Mouse (Mus musculus) heart, postnatal 0 days (tissue): ENCODE measurements around the gene Ppp1r17. TPM values are rescaled to one million over a fixed set of nuclear protein-coding genes. Genes with fewer than 3 reads are reported as not detected.

Experiments used
- ATAC-seq: fragments of 200-750 bp; cut with Nextera tagmentation; 2 replicates; pipeline ENCODE4 v1.8.0; 2017; ENCODE audit warnings: low read depth, moderate number of reproducible peaks, moderate library complexity; ENCODE audit not compliant: insufficient read depth
- DNase-seq: peaks from one replicate; pipeline ENCODE4 v3.0.0-alpha.2; 2016; ENCODE audit warnings: low spot score
- H3K27ac ChIP-seq: fragments of 300-500 bp; sonication (generic); 2 replicates; pipeline ENCODE4 v1.5.1; 2014; ENCODE audit warnings: low read depth, mild to moderate bottlenecking
- H3K27me3 ChIP-seq: fragments of 300-500 bp; sonication (generic); 2 replicates; pipeline ENCODE4 v1.6.1; 2014; ENCODE audit warnings: low read length, mixed read lengths; ENCODE audit not compliant: control insufficient read depth, insufficient read depth
- H3K36me3 ChIP-seq: fragments of 300-500 bp; sonication (generic); replicated peaks from 2 replicates; pipeline ENCODE4 v1.6.1; 2014; ENCODE audit warnings: low read length, mixed read lengths; ENCODE audit not compliant: control insufficient read depth, insufficient read depth
- H3K4me1 ChIP-seq: fragments of 300-500 bp; sonication (generic); 2 replicates; pipeline ENCODE4 v1.6.1; 2014; ENCODE audit warnings: antibody characterized with exemption; ENCODE audit not compliant: control insufficient read depth, insufficient read depth
- H3K4me2 ChIP-seq: fragments of 300-500 bp; sonication (generic); 2 replicates; pipeline ENCODE4 v1.6.1; 2014; ENCODE audit warnings: low read depth, mild to moderate bottlenecking, low read length, moderate library complexity
- H3K4me3 ChIP-seq: fragments of 300-500 bp; sonication (generic); 2 replicates; pipeline ENCODE4 v1.5.1; 2014; ENCODE audit warnings: low read depth, low read length
- H3K9ac ChIP-seq: fragments of 300-500 bp; sonication (generic); replicated peaks from 2 replicates; pipeline ENCODE4 v1.6.1; 2014; ENCODE audit warnings: low read depth, low read length, mixed read lengths
- H3K9me3 ChIP-seq: fragments of 300-500 bp; sonication (generic); replicated peaks from 2 replicates; pipeline ENCODE4 v1.6.1; 2016; ENCODE audit warnings: low read length; ENCODE audit not compliant: control insufficient read depth
- CTCF ChIP-seq: IDR thresholded peaks from 2 replicates; pipeline ENCODE4 v1.5.1; 2016; ENCODE audit warnings: antibody characterized with exemption, control low read depth, low read depth
- EP300 ChIP-seq: IDR thresholded peaks from 2 replicates; pipeline ENCODE4 v1.6.1; 2016; ENCODE audit warnings: antibody characterized with exemption, low read depth
- WGBS: fragments of 180-500 bp; shearing (Covaris S2); extraction: QIAGEN DNeasy Blood & Tissue Kit; methylation state at CpG from one replicate; pipeline ENCODE4 v1.1.7; 2014; 5-methylcytosine and 5-hydroxymethylcytosine counted together
- polyA plus RNA-seq: library from polyadenylated mRNA; unstranded; fragments of >200 nt; fragmentation: Nextera tagmentation; extraction: Ambion mirVana; gene quantifications from 2 replicates; pipeline ENCODE4 v1.2.1, GENCODE M21; 2015
- total RNA-seq: library from RNA; depleted of rRNA; stranded (reverse); fragments of >200 nt; gene quantifications from 2 replicates; pipeline ENCODE4 v1.2.3, GENCODE M21; 2014; ENCODE audit warnings: low replicate concordance; rRNA removed

The Ppp1r17 gene
- total and polyA plus RNA-seq, 2 experiments from 2014 or later: 0.92 TPM; not detected in 1

DNA sequence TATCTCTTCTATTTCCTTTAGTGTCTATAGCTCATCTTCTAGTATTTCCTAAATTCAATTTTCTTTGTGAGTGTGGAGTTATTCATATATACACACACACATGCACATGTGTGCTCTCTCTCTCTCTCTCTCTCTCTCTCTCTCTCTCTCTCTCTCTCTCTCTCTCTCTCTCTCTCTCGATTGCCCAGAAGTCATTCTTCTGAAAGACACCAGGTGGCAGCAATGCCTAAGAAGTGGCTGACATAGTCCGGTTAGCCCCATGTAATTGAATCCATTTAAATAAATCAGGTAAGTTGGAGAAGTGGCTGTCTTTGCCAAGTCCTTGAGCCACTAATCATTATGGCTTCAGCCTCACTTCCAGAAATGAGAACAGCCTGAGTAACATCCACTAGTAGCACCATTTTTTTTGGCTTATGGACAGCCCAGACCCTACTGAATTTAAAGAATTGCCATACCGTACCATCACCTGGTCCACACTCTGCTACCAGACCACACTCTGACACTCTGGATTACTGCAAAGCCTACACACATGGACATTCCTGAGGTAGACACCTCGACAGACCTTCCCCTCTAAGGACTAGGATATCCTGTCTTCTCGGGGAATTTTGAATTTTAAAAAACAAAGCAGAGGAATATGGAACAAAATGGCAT, 49.5 kb downstream of the Ppp1r17 start:
- WGBS: 37% methylated on average over 5 of the region's 5 CpGs
- H3K9ac ChIP-seq: no peak overlapping the region
- ATAC-seq (peak; percentile 30; the same call in 1 of the 2 replicates), DNase-seq (peak; percentile 68)
- H3K27me3 ChIP-seq: no peaks in the 10 kb centered on the region
- H3K9me3 ChIP-seq: no peaks in the 10 kb centered on the region
- no peak overlapping the region for H3K27ac ChIP-seq
- peak; percentile 75 for TF ChIP-seq CTCF
- TF ChIP-seq EP300: no peak
- H3K36me3 ChIP-seq: 0 out of 2 replicates have a peak, but pooled peaks cover 3% of the 10 kb centered on the region
- H3K4me1 ChIP-seq: no peaks in the 10 kb centered on the region
- no peak overlapping the region for H3K4me3 ChIP-seq
- no peak overlapping the region for H3K4me2 ChIP-seq

DNA sequence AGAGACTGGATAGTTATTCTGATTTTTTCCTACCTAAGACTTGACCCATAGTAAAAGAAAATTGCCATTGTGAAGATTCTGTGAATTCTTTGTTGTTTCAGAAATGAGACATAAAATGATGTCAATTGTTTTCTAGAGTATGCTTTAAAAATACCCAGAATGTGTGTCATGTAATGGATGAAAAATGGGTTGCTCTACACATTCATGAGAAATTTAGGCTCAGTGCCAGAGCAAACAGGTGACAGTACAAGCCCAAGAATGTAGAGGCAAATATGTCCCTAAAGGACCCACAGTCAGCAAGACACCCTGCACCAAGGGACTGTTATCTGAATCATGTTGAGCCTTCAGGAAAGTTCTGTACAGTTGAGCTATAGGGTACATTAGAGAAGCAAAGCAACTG, 51.2 kb downstream of the Ppp1r17 start:
- no peak for TF ChIP-seq CTCF
- TF ChIP-seq EP300: no peak
- Histone ChIP-seq H3K4me3 (no peak overlapping the region), H3K4me2 (no peak overlapping the region), H3K4me1 (no peaks in the 10 kb centered on the region), H3K36me3 (0 out of 2 replicates have a peak, but pooled peaks cover 3% of the 10 kb centered on the region), H3K27me3 (no peaks in the 10 kb centered on the region), H3K9me3 (no peaks in the 10 kb centered on the region), H3K27ac (no peak overlapping the region), H3K9ac (no peak overlapping the region)
- DNase-seq: no peak
- no peak for ATAC-seq

DNA sequence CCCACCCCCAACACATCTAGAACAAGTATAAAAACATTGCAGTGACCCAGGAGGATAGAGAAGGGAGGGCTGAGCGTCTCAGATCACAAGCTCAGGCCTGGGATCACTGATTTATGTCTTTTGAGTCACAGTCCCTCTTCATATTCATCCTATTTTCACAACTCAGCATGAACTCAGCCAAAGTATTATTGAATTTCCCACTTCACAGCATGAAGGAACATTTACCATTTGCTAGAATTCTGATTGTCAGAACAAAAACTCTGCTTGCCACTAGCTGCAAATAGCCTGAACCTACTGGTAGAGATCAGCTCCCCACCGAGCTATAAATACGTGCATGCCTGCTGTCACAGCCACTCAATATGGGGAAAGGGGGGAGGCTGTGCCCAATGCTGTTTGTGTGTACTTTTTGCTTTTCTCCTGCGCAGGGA, 59.1 kb downstream of the Ppp1r17 start:
- ATAC-seq (peak; percentile 74), DNase-seq (peak; percentile 39)
- WGBS: 34% methylated on average over 4 of the region's 4 CpGs
- Histone ChIP-seq H3K27me3 (no peaks in the 10 kb centered on the region), H3K4me3 (no peak overlapping the region), H3K9ac (no peak overlapping the region), H3K4me2 (no peak overlapping the region), H3K36me3 (no peaks in the 10 kb centered on the region), H3K9me3 (no peaks in the 10 kb centered on the region), H3K27ac (peak overlapping the region; percentile 51), H3K4me1 (peaks cover 5% of the 10 kb centered on the region; the same call in 1 of the 2 replicates)
- TF ChIP-seq CTCF (no peak), EP300 (no peak)

Other genes starting within 250 kb of the Ppp1r17 start
- gene Itprid1, start 180.6 kb upstream of the Ppp1r17 start, total RNA-seq: not detected in 2 replicates
- 0.07 TPM in 1 of 2 replicates, not detected in the other for gene Itprid1, start 180.6 kb upstream of the Ppp1r17 start, polyA plus RNA-seq